Mouse (Mus musculus): ENCODE data around the gene Olfr780.
"Not testable (repeated sequence)": the region's sequence is repeated elsewhere in the genome, so short reads cannot be mapped to it uniquely, and the experiment has no call there.

Gene Olfr780

DNA sequence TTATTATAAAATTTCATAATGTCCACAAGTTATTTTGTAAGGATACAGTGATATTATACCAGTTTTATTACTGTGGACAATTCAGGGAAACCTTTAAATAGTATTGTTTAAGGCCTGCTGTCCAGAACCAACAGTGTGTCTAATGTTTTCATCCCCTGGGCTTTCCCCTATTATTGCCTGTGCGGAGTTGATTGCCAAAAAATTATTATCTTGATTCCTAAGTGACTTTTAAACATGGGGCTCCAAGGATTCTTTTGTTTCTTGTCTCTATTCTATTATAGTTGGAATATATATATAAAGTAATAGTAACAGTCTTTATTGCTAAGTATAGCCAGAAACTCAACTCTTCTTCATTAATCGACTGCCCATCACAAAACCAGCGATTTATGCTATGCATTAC lies at the start of gene Olfr780:
Gene Olfr780 (plus strand): TSS at position 301 of the 400 bp plus-strand sequence.
- no peak for DNase-seq (ENCODE audit: low read depth)

DNA sequence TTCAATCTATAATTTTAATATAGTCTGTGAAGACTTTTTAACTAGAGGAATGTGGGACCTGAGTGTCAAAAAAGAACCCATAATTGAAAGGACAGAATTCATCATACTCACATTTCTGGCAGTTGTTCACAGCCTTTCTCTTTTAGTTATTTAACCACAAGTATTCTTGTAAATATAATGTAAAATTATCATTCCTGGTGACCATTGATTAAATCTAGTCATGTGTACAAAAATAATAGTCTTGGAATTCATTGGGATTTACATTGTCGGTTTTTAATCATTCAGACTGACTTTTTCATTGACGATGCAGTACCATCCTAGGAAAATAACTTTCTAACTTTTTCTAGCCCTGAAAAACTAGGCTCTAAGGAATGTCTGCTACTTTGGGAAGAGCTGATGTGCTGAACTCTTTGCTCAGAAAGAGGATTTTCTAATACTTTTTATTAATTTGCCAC lies 46.8 kb upstream of the Olfr780 start, which contains the start of gene Olfr777:
Gene Olfr777 (minus strand): TSS at position 405 of the 455 bp plus-strand sequence.
- no peak for DNase-seq (ENCODE audit: low read depth)

DNA sequence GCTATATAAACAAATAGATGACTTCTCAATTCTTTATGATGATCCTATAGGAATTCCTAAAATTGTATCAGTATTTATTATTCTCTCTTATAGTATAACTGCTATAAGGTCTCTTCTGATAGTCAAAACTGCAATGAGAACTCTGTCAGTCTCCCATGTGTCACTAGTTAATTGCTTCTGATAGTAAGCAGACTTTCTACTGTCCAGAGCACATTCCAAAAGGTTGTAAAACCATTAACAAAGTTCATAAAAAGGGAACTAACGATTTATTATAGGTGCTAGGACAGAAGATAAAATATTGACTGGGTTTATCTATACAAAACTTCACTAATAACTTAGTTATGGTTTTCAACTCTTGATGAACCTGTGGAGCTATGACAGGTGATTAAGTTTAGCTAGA lies 4.9 kb upstream of the Olfr780 start:
- DNase-seq (ENCODE audit: low read depth), result not testable (repeated sequence)

DNA sequence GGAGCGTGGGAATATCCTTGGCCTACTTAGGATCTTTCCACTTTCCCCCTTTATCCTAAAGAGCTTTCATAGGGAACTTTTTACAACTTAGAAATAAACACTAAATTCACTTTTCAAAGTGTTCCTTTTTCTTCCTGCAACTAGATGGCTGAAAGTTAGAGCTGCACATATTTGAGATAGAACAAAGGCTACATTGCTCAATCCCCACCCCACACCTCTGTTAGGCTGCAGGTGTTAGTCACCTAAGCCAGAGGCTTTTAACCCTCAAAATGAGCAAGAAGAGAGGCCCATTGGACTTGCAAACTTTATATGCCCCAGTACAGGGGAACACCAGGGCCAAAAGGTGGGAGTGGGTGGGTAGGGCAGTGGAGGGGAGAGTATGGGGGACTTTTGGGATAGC lies 4.4 kb upstream of the Olfr780 start:
- DNase-seq (ENCODE audit: low read depth), result not testable (repeated sequence)

DNA sequence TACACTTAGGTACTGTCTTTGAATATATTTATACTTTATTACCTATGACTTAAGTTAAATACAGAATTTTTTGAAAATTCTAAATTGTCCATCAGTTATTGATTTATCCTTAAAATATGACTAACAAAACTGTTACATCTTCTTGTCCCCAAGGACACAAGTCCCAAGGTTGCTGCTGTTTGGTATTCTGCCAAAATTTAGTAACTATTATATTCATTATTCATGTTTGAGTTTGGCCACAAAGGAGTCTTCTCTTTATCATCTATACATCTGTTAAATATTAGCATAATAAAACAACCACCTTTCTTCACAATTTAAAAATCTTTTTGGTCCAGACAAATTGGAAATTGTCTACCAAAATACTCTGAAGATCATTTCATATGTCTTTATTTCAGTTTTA lies 10.6 kb downstream of the Olfr780 start, which contains the start of gene Olfr781:
Gene Olfr781 (plus strand): TSS at position 301 of the 400 bp plus-strand sequence.
- DNase-seq (ENCODE audit: low read depth), result no peak

DNA sequence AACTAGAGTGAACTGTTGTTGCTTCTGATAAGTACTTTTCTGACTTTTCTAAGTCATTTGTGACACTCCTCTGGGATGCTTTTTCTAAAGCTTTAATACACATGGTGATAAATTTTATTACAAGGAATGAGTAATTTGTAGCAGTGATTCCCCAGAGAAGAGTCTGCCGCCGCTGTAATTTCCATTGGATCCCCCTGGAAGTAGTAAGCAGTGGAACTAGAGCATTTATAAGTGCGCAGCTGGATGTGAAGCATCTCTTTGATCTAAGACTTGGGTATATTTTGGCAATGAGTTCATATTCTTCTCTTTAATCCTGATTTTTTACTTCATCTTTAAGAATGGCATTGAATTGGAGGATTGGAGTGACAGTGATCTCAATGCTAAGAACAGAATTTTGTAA lies 30.6 kb downstream of the Olfr780 start, which contains the start of gene Olfr782:
Gene Olfr782 (plus strand): TSS at position 301 of the 400 bp plus-strand sequence.
- no peak for DNase-seq (ENCODE audit: low read depth)

DNA sequence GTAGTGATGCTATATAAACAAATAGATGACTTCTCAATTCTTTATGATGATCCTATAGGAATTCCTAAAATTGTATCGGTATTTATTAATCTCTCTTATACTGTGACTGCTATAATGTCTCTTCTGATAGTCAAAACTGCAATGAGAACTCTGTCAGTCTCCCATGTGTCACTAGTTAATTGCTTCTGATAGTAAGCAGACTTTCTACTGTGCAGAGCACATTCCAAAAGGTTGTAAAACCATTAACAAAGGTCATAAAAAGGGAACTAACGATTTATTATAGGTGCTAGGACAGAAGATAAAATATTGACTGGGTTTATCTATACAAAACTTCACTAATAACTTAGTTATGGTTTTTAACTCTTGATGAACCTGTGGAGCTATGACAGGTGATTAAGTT lies 34.6 kb downstream of the Olfr780 start:
- not testable (repeated sequence) for DNase-seq (ENCODE audit: low read depth)

DNA sequence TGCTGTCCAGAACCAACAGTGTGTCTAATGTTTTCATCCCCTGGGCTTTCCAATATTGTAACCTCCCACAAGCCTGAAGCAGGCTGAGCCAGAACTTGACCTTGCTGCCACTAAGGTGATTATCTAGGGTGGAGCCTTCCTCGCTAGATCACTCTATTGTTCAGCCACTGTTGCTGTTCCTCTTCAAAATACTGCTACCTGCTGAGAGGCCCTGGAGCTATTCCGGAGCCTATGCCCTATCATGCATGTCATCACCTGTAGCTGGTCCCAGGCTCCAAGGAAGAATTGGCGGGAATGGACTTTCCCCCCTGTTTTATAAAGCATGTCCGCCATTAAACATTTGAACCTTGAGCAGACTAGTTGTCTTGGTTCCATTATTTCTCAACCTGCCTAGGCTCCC lies 38.6 kb downstream of the Olfr780 start:
- not testable (repeated sequence) for DNase-seq (ENCODE audit: low read depth)

DNA sequence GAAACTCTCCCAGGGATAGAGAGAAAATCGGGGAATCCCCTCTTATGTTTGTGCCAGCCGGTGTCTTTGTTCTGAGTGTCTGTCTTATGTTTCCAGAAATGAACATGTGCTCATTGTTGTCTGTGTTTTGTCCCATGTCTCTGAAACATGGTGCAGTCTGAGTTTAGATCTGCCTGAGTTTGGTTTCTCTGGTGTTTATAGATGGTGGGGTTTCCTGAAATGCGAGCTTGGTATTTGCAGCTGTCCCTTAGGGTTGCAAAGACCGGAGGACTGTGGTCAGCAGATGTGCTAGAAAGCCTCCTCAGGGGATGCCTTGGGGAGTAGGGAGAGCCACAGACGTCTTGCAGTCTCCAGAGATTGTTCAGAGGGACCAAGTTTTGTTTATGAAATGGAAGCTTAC lies 39.4 kb downstream of the Olfr780 start:
- no peak for DNase-seq (ENCODE audit: low read depth)

Data from c-Kit-positive CD71-negative TER-119-negative erythroid progenitor cells, embryonic 14.5 days (primary cell).